Mouse (Mus musculus) urinary bladder, postnatal 36 days (tissue): ENCODE results near the gene Mat1a.

Experiments used
- DNase-seq, 2 experiments: peaks; one replicate each; pipeline ENCODE4 v3.0.0; 2022; ENCODE audit warnings: low spot score in 2 of 2, mixed read lengths in 1 of 2

Gene Mat1a

DNA sequence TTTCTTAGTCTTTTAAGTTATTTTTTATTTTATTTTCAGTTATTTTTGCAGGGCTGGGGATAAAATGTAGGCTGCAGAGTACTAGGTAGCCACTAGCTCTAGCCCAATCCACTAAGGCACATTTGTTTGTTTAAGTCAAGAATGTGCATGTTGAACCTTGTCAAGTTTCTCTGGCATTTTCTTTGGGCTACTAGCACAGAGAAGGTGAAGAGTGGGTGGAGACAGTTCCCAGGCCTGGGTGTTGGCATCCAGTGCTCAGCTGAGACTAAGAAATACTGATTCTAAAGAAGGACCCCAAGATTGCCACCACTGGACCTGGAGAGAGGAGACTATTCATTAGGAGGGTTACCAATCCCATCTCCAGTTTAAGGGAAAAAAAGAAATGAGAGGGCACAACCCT lies 32.2 kb downstream of the Mat1a start:
- no peak for DNase-seq

DNA sequence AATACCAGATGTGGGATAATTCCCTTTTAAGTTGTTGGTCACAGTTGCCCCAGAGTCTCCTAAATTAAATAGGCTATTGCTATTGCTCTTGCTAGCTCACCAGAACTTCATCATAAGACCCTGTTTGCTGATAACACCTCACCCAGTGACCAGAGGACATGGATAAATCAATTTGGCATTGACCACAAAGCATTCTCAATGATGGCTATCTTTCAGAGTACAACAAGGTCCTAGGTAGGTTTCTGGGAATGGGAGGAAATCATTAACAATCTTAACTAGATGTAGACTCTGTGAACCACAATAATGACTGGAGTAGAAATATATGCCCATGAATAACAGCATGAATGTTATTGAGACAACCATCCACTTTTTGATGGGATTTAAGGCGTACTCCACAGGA lies 35.9 kb downstream of the Mat1a start:
- DNase-seq = no peak

DNA sequence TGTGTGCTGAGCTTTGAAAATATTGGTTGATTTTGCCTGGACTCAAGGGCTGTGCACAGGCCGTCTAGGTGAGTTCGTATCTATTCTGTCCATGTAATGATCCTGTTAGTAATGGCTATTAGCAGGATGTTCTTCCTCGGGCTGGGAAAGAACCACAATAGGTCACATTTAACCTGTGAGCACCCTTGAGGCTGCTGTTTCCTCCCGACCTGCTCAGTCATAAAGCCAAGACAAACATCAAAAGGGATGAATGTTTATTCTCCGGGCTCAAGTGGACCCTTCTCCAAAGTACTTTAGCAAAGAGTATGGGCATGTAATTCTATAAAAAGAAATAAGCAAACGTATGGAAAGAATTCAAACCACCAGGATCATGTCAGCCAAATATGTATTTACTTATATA lies 41.2 kb downstream of the Mat1a start:
- no peak for DNase-seq

DNA sequence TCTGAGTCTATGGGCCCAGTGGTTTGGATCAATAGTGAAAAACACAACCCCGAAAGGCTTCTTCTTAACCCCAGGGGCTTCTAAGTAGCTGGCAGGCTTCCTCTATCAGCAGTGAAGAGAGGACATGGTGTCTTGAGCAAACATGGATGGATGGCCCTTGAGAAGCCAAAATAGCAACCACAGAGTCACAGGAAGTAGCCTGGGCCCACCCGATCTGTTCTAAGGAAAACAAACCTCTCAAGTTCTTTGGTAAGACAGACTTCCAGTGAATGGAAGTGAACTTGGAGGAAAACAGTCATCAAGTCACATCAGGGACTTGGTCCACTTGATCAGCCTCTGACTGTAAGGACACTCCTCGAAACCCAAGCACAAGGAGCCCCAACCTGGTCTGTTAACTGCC lies 42.1 kb downstream of the Mat1a start:
- no peak for DNase-seq

DNA sequence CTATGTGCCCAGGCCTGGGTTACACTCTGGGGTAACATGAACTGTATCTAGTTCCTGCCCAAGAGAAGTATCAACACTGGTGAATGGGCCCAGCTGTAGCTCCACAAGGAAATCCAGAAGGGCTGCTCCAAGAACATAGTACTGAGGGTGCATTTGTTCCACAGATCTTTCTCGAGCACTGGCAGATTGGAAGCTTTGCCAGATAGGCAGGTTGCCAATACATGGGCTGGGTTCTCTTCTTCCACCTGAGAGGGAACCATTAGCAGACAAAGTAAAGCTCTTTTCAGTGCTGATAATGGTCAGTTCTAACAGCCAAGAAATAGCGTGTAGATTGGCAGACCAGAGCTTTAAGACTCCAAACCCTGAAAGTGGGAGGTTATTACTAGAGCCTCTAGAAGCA lies 42.5 kb downstream of the Mat1a start:
- DNase-seq = no peak

DNA sequence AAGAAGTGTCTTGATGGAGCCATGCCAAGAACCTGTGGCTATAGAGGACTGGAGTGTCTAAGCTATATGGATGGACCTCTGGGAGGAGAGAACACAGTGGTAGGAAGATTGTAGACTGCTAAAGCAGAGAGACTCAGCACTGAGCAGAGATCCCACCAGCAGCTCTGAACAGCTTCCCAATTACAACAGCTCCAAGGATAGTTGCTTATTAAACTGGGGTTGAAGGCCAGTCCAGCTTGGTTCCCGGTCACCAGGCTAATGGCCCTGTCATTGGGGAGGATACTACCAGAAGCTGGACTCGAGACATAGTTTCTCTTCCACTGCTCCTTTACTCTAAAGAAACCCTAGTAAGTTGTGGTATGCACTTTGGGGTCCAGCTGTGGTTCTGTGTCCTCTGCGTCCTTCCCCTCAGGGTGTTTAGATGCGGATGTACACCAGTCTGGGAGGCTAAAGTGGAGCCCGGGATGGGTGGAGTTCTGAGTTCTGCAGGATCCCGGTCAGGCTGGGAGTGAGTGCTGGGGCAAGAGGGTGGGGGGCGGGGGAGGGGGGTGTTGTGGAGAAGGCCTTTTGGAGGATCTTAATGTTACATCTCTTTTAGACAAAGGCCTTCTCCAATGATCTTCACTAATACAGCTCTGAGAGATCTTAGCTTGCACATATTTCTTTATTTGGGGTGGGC lies 46.5 kb downstream of the Mat1a start, which contains the start of gene Mbl1:
Gene Mbl1, plus strand, starts transcription at position 239 of the 679 bp plus-strand sequence.
- no peak for DNase-seq

DNA sequence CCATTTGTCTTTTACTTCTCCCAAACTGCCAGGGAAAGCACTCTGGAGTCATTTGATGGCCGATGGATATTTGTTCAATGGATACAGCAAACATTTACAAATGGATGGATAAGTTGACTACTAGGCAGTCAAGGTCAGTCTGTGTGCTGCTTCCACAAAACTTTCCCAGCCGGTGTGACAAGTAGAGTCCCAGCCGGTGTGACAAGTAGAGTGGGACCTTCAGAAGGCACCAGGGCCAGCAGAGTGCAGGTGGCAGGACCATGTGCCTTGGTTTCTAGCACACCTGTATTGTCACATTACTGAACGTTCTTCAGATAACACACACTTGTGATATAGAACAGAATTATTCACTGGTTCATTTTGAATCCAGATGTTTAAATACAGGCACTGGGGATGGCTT lies 55.2 kb downstream of the Mat1a start:
- no peak for DNase-seq

DNA sequence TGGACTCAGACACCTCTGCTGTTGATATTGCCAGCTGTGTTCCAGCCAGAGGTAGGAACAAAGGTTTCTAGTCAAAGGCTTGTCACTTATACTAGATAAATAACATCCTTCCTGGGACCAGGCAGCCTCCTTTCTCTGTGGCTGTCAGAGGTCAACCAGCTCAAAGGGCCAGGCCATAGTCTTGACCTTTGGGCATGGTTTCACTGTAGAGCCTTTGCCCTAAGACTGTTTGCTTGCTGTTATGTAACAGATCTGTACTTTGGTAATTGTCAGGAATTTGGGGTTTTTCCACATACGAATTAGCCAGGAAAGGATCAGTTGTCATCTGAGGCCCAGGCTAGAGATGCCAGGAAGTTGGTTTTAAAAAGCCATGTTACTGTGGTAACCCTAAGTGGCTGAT lies 55.9 kb downstream of the Mat1a start:
- peak in 1 of 2 experiments; percentile 1 for DNase-seq

DNA sequence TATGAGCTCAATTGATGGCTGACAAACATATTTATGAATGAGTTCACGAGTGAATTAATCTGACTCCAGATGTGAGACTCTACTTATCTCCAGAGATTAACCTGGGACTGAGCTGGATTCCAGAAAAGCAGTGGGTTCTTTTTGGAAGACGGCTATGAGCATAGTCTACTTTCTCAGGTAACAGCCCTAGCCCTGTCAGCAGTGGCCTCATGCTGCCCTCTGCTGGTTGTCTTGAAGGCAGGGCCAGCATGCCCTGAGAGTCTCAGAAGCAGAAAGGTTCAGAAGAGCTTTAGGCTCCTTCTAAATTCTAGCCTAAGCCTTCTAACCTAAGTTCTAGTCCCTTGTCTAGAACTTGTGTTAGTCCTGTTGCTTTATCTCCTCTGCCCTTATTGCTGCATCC lies 57.8 kb downstream of the Mat1a start:
- DNase-seq = peak; percentile 4 to 42

DNA sequence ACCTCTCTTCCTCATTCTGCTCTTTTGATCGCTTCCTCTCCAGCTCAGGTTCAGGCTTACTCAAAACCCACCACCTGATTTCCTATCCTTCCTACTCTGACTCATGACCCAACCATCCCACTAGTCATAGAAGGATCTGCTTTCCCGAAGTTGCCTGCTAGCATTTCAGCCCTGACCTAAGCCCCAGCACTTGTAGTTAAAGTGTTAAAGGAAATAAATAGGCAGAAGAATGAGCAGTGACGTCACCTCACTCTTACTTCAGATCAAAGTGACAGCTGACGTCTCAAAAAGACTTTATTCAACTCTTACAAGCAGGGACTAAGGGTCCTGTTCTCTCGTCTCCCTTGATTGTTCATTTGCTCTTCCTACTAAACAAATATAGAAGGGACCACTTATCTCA lies 62.4 kb downstream of the Mat1a start:
- DNase-seq = no peak

DNA sequence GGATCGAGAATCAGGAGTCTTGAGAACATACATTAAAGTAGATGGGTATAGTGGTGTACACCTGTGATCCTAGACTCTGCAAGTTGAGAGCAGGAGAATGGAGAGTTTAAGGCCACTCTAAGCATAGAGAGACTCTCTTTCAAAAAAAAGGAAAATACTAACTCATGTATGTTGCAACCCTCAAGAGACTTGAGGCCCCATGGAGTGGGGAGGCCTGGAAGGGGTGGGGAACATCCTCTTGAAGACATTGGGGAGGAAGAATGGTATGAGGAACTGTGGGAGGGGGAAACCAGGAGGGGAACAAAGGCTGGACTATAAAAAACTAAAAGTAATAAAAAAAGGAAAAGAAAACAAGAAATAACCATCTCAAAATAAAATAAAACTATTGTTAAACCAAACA lies 63.7 kb downstream of the Mat1a start:
- DNase-seq = no peak

DNA sequence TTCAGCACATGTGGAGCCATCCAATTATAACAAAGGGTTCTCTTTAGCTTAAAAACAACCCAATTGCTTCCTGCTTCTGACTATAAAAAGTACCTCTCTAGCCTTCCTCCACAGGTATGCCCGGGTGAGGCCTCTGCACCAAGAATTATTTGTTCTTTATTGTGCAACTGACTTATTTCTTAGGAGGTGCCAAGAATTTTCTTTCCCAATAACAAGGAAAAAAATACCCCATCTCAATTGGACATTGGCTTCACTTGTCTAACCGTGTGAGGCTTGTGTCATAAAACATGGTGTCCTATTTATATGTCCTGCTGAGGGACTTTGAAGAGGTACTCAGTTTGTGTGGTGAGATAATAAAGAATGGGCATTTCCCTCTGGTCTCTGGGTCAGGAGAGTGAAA lies 65.7 kb downstream of the Mat1a start:
- no peak for DNase-seq
